Mouse (Mus musculus) C2C12 (cell line): ENCODE measurements around the gene Bhlha9.

Experiments used
- CTCF ChIP-seq: IDR thresholded peaks from one replicate; pipeline ENCODE4 v1.5.1; 2011; ENCODE audit not compliant: control insufficient read depth, insufficient read depth, insufficient read length
- FOSL1 ChIP-seq: IDR thresholded peaks from one replicate; pipeline ENCODE4 v1.8.0; 2011; ENCODE audit warnings: mild to moderate bottlenecking, low read length; ENCODE audit not compliant: poor library complexity, insufficient read depth, severe bottlenecking
- MYOD1 ChIP-seq: IDR thresholded peaks from one replicate; pipeline ENCODE4 v1.6.1; 2011; ENCODE audit warnings: low read depth; ENCODE audit not compliant: control insufficient read depth, insufficient read length
- USF1 ChIP-seq: IDR thresholded peaks from one replicate; pipeline ENCODE4 v1.6.1; 2011; ENCODE audit warnings: low read depth, mild to moderate bottlenecking, control low read depth, moderate library complexity

DNA sequence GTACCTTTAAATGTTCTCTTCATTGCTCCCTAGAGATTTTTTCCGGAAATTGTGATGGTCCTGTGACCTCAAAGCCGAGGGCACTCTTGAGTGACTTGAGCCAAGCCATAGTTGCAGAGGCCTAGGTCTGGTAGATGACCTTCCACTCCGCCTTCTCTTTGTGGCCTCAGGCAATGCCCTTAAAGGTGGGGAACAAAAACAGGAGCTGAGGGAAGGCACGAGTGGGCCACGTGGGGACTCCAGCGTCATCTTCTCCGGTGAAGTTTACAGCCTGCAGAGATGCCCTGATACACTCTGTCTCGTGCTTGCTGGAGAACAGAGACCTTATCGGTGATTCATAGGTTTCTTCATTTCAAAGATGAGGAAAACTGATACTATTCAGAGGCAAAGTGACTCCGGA lies 48.2 kb upstream of the Bhlha9 start:
- TF ChIP-seq CTCF (no peak), USF1 (no peak), FOSL1 (no peak), MYOD1 (no peak)
